Mouse (Mus musculus) kidney, postnatal 10 days (tissue): Measurements from ENCODE around the gene Gm38119.
A peak's percentile ranks its signal among the peaks of the same experiment; 100 is the strongest.

Source experiments
- DNase-seq: peaks from one replicate; pipeline ENCODE4 v3.0.0; 2021; ENCODE audit warnings: mixed read lengths

Gene Gm38119

DNA sequence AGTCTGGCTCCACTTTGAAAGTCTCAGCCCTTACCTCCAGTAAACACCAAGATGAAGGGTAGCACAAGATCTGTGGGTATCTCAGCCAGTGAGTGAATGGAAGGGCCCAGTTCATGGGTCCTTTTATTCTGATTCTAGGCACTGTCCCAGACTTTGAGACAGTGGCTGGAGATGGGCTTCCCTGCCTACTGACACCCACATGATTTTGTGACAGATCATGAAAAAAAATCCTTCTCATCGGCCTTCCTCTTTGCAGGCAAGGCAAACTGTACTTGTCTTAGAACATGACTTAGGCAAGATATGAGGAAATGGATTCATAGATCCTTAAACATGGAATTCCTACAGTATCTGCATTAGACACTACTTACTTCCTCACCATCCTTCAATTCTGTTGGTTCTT, at the start of gene Gm38119:
Gene Gm38119, minus strand, starts transcription at position 101 of the 400 bp plus-strand sequence.
- no peak for DNase-seq

GRCm38 (mm10) chr3:92778799-92779198, 39.9 kb upstream of the Gm38119 start, which contains the start of gene Lce1i:
Gene Lce1i (minus strand): TSS chr3:92778899.
- DNase-seq, result no peak

- no peak for DNase-seq
Observed at GRCm38 (mm10) chr3:92771573-92771972, 32.7 kb upstream of the Gm38119 start.

DNA sequence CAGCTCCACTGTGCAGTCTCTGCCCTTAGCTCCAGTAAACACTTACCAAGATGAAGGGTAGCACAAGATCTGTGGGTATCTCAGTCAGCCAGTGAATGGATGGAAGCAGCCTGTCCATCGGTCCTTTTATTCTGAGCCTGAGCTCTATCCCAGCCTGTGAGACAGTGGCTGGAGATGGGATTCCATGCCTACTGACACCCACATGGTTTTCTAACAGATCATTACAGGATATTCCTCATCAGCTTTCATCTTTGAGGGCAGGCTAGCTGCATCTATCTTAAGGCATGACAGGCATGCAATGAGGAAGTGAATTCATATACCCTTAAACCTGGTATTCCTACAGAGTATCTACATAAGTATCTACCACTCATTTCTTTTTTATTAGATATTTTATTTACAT, 26.1 kb upstream of the Gm38119 start, which contains the start of gene Lce1h:
Gene Lce1h, minus strand, starts transcription at position 101 of the 400 bp plus-strand sequence.
- no peak for DNase-seq

GRCm38 (mm10) chr3:92753197-92753596, 14.3 kb upstream of the Gm38119 start:
- no peak for DNase-seq

GRCm38 (mm10) chr3:92752238-92752637, 13.3 kb upstream of the Gm38119 start, which contains the start of gene Lce1g:
Gene Lce1g (minus strand): TSS chr3:92752338.
- no peak for DNase-seq

DNA sequence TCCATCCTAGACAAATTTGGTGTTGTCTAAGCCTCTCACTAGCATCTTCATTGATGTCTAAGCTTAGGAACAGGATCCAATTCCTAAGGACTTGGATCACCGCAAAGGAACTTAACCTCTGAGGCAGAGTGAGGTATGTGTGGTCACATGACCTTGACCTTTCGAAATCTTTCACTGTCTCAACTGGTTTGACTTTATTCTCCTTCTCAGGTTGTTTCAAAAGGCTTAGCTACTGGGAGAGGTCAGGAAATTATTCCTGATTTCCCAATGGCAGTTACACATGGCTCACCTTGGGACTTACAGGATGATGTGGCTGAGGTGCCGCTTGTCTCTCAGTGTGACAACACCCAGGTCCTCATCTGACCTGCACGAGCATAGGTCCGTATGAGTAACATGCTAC, 16.3 kb downstream of the Gm38119 start:
- DNase-seq, result no peak

GRCm38 (mm10) chr3:92720250-92720649, 18.6 kb downstream of the Gm38119 start, which contains the start of gene Lce1f:
Gene Lce1f (minus strand): TSS chr3:92720350.
- no peak for DNase-seq

DNA sequence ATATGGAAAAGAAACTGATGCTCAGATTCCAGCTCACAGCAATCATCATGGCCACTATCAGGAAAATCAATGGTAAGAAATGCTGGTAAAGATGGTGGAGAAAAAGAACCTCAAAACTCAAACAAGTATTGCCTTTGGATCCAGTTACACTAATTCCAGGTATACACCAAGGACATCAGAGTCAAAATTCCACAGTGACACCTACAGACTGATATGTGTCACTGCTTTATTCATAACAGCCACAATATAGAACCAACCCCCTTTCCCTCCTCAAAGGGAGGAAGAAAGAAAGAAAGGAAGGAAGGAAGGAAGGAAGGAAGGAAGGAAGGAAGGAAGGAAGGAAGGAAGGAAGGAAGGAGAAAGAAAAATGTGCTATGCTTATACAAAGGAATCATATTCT, 23.8 kb downstream of the Gm38119 start:
- DNase-seq, result no peak

DNA sequence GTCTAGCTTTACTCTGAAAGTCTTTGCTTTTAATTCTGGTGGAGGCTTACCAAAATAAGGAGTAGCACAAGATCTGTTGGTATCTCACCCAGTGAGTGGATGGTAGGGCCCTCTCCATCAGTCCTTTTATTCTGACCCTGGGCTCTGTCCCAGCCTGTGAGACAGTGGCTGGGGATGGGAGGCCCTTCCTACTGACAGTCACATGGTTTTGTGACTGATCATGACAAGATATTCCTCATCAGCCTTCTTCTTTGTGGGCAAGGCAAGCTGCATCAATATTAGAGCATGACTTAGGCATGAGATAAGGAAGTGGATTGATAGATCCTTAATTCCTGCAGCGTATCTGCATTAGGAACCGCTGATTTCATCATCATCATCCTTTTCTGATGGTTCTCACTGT, 29.9 kb downstream of the Gm38119 start, which contains the start of gene Lce1e:
Gene Lce1e, minus strand, starts transcription at position 101 of the 400 bp plus-strand sequence.
- DNase-seq, result no peak

DNA sequence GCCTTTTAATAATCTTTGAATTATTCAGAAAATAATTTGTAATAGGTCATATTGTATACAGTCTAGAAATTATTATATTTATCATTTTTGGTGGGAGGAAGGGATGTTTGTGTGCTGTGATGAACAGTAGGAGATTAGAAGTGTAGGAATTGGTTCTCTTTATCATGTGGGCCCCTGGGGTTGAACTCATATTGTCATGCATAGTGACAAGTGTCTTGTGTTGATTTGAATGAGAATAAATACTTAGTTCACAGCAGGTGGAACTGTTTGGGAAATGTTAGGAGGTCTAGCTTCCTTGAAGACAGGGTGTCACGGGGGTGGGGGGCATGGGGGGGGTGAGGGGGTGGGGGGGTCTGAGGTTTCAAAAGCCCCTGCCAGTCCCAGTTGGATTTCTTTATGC, 44.3 kb downstream of the Gm38119 start:
- no peak for DNase-seq

DNA sequence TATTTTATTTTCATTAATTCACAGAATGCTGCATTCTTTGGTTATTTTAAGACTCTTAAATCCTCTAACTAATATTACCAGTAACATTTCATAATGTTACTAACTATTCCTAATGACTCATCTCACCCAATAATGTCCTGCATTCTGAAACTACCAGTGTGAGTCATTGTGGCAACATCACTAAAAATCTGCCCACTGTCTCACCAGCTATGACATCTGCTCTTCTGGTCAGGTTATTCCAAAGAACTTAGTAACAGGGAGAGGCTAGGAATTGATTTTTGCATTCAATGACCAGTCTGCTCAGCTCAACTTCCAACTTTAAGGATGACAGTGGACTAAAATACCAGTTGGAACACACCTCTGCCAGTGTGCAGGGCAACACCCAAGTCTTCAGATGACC, 47.2 kb downstream of the Gm38119 start:
- DNase-seq, result no peak

GRCm38 (mm10) chr3:92689154-92689553, 49.7 kb downstream of the Gm38119 start:
- peak; percentile 30 for DNase-seq
